Mouse (Mus musculus) sigmoid colon, adult 10 weeks (tissue): ENCODE measurements around the gene Cyb5r4. TPM values are rescaled to one million over a fixed set of nuclear protein-coding genes. Genes with fewer than 3 reads are reported as not detected.

Experiments
- polyA plus RNA-seq: library from polyadenylated mRNA; stranded (reverse); fragments of 350-450 nt; fragmentation: Illumina TruSeq; extraction: RNeasy Lipid Tissue Mini Kit (QIAGEN cat#74804); gene quantifications from one replicate; pipeline ENCODE4 v1.2.3, GENCODE M21; 2014; ENCODE audit warnings: low read depth, low replicate concordance

Cyb5r4 gene
- polyA plus RNA-seq: 181 TPM

DNA sequence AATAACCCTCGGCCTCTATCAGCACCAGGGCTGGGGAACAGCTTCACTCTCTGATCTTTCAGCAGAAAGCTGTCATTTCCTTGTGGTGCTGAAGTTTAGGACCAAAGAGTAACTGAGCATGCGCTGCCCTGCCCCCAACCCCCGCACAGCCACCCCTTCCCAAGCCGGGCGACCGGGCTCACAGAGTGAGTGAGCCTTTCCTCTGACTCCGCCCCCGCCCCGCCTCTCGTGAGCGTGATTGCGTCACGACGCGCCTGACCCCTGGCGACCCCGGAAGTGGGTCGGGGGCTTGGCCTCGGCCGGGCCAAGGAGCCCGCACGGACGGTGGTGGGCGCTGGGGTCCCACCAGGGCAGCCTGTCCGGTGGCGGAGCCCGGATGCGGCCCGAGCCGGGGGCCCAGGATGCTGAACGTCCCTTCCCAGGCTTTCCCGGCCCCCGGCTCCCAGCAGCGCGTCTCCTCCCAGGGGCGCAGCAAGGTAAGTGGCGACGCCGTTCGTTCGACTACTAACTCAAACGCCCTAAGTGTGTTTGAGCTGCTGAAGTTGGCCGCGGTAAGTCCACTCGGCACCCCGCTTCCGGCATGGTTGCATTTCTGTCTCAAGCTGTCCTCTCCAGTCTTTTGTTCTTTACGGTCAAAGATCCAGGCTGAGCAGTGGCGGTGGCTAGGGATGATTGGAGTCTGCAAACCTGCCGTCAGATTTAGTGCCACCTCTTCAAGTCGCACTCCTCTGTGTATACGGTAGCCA lies at the start of gene Cyb5r4:
TSS of gene Cyb5r4 (plus strand) at position 237 of the 746 bp plus-strand sequence.

DNA sequence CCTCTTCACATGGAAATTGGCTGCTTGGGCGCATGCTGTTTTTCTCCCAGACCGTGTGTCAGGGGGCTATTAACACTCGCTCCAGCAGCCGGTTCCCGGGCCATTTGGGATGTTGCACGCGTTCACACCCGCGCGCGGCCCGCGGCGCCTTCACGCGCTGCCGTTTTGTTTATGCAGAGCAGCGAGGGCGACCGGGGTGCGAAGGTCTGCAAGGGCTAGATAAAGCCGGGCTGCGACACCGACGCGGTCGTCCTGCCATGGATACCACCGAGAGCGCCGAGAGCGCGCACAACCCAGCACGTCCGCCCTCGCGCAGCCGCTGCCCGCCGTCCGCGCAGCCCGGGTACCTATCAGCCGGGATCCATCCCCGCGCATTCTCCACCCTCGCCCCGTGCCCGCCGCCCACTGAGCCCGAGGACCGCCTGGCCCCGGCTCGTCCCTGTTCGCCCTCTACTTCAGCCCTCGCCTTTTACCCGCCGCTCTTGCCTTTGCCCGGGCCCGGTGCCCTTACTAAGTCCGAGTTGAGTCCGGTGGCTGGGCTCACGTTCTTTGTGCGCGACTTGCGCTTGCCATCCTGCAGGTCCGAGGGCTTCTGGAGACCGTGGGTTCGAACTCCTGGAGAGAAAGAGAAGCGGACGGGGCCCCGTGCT lies 6.4 kb upstream of the Cyb5r4 start, which contains the start of gene Ripply2:
TSS of gene Ripply2 (plus strand) at position 250 of the 650 bp plus-strand sequence.

Other genes with a start within 250 kb of the Cyb5r4 start
- gene Snap91, start 141.4 kb upstream of the Cyb5r4 start, polyA plus RNA-seq: 3.9 TPM
- not detected for gene Ripply2, start 6.5 kb upstream of the Cyb5r4 start, polyA plus RNA-seq
- gene Mrap2, start 122.3 kb downstream of the Cyb5r4 start, polyA plus RNA-seq: not detected
- 12.3 TPM for gene Cep162, start 233.5 kb downstream of the Cyb5r4 start, polyA plus RNA-seq